Mouse (Mus musculus): ENCODE measurements around the gene Zbtb8os. TPM values are rescaled to one million over a fixed set of nuclear protein-coding genes. Genes with fewer than 3 reads are reported as not detected.
"Not testable (repeated sequence)": the region's sequence is repeated elsewhere in the genome, so short reads cannot be mapped to it uniquely, and the experiment has no call there.

The Zbtb8os gene
- polyA plus RNA-seq, 1 experiment: 52.6 TPM

DNA sequence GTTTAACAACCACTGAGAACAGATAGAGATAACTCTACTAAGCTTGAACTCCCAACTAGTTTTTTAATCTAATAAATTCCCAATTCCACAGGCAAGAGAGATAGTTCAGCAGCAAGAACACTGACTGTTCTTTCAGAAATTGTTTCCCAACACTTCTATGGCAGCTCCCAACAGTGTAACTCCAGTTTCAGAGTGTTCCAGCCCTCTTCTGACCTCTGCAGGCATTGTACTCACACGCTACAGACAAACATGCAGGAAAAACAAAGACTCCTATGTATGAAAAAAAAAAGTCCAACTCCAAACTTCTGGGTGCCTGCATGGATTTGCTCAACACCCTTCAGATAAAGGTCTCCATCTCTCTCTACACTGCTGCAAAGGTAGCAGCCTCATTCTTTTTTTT is 2.6 kb upstream of the Zbtb8os start:
- no peak for DNase-seq (ENCODE audit: low spot score)

GRCm38 (mm10) chr4:129334677-129335215 is 749 bp upstream of the Zbtb8os start:
- DNase-seq (ENCODE audit: low spot score): no peak

- DNase-seq (ENCODE audit: low spot score): no peak
These were observed 796 bp downstream of the Zbtb8os start for GRCm38 (mm10) chr4:129336291-129336690.

DNA sequence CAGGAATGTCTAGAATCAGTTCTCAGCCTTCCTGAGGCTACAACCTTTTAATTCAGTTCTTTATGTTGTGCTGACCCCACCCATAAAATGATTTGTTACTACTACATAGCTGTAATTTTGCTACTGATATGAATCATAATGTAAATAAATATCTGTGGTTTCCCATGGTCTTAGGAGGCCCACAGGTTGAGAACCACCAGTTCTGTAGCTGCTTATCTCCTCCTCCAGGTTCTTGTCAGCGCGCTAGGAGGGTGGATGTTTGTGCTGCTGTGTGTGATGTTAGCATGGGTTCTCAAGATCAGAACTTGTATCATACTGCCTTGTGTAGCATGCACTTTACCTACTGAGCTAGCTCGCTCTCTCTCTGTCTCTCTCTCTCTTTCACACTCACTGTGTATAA is 4.2 kb downstream of the Zbtb8os start:
- DNase-seq (ENCODE audit: low spot score): no peak

DNA sequence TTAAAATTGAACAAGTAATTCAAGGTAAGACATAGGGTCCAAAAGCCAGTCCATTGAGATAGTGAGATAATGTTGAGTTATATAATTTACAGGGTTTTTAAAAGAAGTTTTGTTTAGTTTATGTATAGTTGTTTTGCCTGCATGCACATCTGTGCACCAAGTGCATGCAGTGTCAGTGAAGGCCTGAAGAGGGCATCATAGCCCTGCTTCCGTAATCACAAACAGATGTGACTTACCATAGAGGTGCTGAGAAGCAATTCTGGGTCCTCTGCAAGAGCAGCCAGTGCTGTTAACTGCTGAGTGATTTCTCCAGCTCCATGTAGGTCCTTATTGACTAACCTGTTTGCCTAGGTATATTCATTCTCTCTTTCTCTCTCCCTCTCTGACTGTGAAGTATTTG is 6.4 kb downstream of the Zbtb8os start:
- DNase-seq (ENCODE audit: low spot score): no peak

GRCm38 (mm10) chr4:129342705-129343104 is 7.2 kb downstream of the Zbtb8os start:
- no peak for DNase-seq (ENCODE audit: low spot score)

DNA sequence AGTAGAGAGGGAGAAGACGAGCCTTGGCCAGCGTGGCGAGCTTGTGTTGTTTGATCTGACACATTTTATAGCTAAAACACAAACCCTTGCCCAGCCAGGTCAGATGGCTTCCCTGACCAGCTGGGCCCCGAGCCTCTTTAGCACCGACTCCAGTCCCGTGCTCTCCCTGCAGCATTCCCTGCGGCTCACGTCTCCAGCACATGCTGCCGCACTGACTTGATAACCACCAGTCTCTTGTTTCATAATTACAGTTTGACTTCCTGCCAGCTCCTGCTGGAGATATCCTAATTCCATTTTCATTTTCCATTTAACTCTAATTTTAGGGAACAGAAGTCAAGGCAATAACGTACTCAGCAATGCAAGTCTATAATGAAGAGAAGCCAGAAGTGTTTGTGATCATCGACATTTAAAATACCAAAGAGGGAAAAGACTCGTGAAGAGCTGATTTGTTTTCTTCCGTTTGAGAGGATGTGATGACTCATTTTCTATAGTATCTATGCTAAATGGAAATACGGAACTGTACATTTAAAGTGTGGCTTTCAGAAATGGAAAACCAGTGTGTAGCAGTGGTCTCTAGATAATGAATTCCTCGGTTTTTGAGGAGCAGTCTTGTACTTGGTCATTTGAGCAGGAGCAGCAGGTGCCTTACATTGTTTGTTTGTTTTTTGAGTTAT is 11.1 kb downstream of the Zbtb8os start:
- no peak for DNase-seq (ENCODE audit: low spot score)

DNA sequence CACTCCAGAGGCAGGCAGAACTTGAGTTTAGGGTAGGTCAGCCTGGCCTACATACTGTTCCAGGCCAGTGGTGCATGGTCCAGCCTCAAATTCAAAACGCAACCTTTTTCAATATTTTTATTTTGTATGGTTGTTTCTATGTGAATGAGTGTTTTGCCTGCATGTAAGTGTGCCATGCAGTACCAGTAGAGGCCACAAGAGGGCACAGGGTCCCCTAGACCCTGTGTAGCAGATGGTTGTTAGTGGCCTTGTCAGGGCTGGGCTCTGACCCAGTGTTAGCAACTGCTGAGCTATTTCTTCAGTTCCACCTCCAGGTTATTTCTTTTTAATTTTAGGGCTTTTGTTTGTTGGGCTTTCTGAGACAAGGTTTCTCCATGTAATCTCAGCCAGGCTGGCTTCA is 15.1 kb downstream of the Zbtb8os start:
- peak; percentile 42 for DNase-seq (ENCODE audit: low spot score)

DNA sequence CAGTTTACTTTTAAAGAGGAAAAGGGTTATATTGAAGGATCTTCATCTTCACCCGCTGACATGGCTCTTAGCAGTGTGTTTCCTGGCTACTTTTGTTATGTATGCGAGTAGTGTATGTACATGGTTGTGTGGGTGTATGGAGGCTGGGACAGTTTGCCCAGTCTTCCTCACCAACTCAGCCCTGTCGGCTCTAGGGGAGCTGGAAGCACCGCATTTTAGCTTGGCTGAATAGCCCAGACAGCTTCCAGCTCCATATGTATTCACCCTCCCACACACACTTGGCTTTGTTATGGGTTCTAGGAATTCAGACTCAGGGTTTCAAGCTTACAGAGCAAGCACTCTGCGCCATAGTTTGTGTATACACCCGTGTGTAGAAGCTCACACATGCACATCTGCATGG is 15.6 kb downstream of the Zbtb8os start:
- no peak for DNase-seq (ENCODE audit: low spot score)

DNA sequence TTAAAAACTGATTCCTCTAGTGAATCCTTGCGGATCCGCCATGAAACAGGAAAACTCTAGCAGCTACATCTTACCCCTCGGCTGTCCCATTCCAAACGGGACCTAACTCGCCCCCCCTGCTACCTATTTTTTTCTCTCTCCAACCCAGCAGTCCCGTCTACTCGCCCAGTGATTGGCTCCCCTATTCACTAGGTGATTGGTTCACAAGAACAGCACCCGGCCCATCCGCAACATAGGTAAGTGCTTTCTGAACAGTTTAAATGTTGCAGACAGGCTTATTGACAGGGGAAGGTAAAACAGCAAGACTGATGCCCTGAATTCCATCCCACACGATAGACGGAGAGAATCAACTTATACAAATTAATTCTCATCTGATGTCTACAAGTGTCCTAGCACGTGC is 17.7 kb downstream of the Zbtb8os start:
- no peak for DNase-seq (ENCODE audit: low spot score)

DNA sequence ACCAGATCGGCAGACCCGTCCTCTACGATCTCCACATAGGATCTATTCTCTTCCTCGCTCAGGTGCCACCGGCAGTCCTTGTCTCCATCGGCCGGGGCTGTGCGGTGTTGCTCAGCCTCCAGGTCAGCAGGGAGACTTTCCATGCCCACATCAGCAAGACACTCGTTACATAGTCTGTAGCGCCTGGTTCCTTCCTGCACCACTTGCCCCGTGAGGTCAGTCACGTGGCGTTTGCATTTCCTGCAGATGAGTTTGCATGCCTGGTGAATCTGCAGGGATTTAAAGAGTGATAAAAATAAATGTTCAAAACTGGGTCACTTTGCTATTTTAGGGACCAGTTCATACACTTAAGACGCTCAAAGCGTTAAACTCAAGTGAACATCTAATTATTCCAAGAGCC is 18.7 kb downstream of the Zbtb8os start:
- no peak for DNase-seq (ENCODE audit: low spot score)

DNA sequence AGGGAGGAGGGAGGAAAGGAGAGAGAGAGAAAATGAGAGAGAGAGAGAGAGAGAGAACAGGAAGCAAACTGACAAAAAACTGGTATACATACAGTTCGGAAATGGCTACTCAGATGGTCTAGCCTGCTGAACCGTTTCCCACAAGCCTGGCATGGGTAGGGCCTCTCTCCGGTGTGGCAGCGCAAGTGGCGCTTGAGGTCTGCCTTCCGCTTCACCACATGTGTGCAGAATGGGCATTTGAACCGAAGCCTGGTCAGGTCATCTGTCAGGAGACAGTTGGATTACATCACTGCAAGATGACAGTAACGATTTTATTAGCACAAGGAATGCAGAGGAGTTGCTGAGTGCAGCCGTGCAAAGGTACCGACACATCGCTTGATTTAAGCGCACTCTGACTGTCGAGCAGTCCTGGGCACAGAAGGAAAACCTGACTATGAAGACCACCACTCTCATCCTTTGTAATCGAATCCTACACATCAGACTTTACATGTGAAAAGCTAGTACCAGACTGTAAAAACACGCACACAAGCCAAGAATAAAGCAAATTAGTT is 22.2 kb downstream of the Zbtb8os start:
- DNase-seq (ENCODE audit: low spot score): no peak

GRCm38 (mm10) chr4:129362238-129362637 is 26.7 kb downstream of the Zbtb8os start:
- DNase-seq (ENCODE audit: low spot score): not testable (repeated sequence)

GRCm38 (mm10) chr4:129362771-129363170 is 27.3 kb downstream of the Zbtb8os start:
- no peak for DNase-seq (ENCODE audit: low spot score)

GRCm38 (mm10) chr4:129363463-129363862 is 28.0 kb downstream of the Zbtb8os start:
- DNase-seq (ENCODE audit: low spot score): no peak

GRCm38 (mm10) chr4:129364379-129364778 is 28.9 kb downstream of the Zbtb8os start:
- DNase-seq (ENCODE audit: low spot score): no peak

DNA sequence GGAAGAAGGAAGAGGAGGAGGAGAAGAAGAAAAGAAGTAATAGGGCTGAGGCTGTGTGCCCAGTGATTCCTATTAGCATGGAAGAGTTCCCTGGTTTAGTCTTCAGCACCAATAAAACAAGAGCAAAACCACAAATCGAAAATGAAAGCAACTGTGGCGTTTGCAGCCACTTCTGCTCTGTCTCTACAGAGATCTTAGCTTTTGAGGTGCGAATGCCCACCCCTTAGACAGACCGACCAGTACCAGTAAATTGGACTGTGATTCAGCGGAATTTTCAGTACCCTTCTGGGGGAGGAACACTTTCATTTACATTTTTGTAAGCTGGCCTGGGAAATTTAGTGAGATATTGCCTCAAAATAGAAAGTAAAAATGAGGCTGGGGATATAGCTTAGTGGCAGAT is 29.7 kb downstream of the Zbtb8os start:
- no peak for DNase-seq (ENCODE audit: low spot score)

DNA sequence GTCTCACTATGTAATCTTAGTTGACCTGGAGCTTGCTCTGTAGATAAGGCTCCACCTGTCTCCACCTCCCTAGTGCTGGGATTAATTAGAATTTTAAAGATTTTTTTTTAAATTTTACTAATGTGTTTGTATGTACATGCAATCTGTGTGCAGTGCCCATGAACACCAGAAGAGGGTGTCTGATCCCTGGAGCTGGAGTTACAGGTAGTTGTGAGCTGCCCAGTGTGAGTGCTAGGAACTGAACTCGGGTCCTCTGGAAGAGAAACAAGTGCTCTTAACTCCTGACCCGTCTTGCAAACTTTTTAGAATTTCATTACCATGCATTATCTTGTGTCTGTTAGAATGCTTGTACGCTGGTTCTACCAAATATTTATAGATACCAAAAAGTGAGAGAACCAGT is 35.9 kb downstream of the Zbtb8os start:
- DNase-seq (ENCODE audit: low spot score): no peak

DNA sequence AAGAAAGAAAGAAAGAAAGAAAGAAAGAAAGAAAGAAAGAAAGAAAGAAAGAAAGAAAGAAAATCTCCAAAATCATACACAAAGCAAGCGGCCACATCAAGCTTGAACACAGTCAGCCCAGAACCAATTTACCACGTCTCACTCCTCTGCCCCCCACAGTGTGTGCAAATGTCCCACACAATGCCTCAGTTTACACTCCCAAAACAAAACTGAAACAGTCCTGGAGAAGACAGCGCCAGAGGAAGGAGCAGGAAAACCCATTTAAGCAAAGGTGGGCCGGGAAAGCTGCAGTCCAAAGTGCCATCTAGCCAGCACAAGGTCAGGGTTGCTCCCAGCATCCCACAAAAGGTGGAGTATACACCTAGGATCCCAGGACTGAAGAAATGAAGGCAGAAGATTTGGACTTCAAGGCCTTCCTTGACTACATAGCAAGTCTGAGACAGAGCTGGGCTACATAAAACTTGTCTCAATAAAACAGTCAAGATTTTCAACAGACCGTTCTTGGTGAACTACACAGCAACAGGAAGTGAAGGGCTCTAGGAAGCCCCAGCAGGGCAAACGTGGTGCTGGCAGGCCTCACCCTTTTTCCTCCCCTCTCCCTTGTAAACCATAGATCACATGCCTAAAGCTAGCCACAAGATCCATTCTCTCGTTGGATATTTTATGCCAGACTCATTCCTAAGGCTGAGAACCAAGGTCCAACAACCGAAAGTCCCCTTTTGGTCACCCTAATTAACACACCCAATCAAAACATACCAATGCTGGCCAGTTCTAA is 37.9 kb downstream of the Zbtb8os start:
- no peak for DNase-seq (ENCODE audit: low spot score)

- DNase-seq (ENCODE audit: low spot score): no peak
These were observed 38.8 kb downstream of the Zbtb8os start for GRCm38 (mm10) chr4:129374219-129374755.

DNA sequence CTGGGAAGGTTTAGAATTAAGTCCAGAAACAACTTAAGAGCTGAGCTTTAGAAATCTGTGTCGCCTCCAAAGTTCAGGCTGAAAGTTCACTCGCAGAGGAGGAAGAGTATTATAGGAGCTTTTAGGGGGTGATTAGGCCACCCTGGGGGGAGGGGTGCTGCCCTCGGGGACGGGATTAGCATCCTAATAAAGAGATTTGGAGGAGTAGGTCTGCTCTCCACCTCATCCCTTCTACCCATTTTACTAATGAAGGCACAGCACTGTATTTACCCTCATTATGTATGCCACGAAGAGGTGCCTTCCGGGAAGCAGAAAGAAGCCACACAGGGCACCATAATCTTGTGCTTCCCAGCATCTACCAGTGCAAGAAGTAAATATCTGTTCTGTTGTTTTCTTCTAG is 39.5 kb downstream of the Zbtb8os start:
- no peak for DNase-seq (ENCODE audit: low spot score)

GRCm38 (mm10) chr4:129375821-129376220 is 40.3 kb downstream of the Zbtb8os start:
- no peak for DNase-seq (ENCODE audit: low spot score)

Data from urinary bladder, adult 2 months (tissue).